Mouse (Mus musculus) stomach, embryonic 14.5 days (tissue): Measurements from ENCODE around the gene Map7d1. TPM values are rescaled to one million over a fixed set of nuclear protein-coding genes. Genes with fewer than 3 reads are reported as not detected.

Experiments
- ATAC-seq: fragments of 200-750 bp; cut with Nextera tagmentation; 2 replicates; pipeline ENCODE4 v1.8.0; 2017; ENCODE audit warnings: low read depth, moderate TSS enrichment; ENCODE audit not compliant: insufficient number of reproducible peaks, insufficient read depth, low FRiP score
- H3K27ac ChIP-seq: fragments of 300-500 bp; sonication (generic); 2 replicates; pipeline ENCODE4 v1.5.1; 2014; ENCODE audit warnings: mild to moderate bottlenecking, low read length, moderate library complexity, mixed read lengths
- H3K27me3 ChIP-seq: fragments of 300-500 bp; sonication (generic); 2 replicates; pipeline ENCODE4 v1.6.1; 2014; ENCODE audit warnings: low read length, control low read depth, mixed read lengths; ENCODE audit not compliant: control insufficient read depth, insufficient read depth
- H3K36me3 ChIP-seq: fragments of 300-500 bp; sonication (generic); 2 replicates; pipeline ENCODE4 v1.6.1; 2014; ENCODE audit warnings: mild to moderate bottlenecking, control low read depth, low read length, moderate library complexity, mixed read lengths; ENCODE audit not compliant: control insufficient read depth, insufficient read depth
- H3K4me1 ChIP-seq: fragments of 300-500 bp; sonication (generic); 2 replicates; pipeline ENCODE4 v1.6.1; 2014; ENCODE audit warnings: low read length, control low read depth, mixed read lengths; ENCODE audit not compliant: control insufficient read depth, insufficient read depth
- H3K4me2 ChIP-seq: fragments of 300-500 bp; sonication (generic); replicated peaks from 2 replicates; pipeline ENCODE4 v1.6.1; 2014; ENCODE audit warnings: low read depth, low read length, control low read depth
- H3K4me3 ChIP-seq: fragments of 300-500 bp; sonication (generic); 2 replicates; pipeline ENCODE4 v1.5.1; 2014; ENCODE audit warnings: low read depth, low read length, control low read depth
- H3K9ac ChIP-seq: fragments of 300-500 bp; sonication (generic); replicated peaks from 2 replicates; pipeline ENCODE4 v1.6.1; 2014; ENCODE audit warnings: low read depth, mild to moderate bottlenecking, control low read depth, low read length, moderate library complexity, mixed read lengths
- H3K9me3 ChIP-seq: fragments of 300-500 bp; sonication (generic); 2 replicates; pipeline ENCODE4 v1.6.1; 2016; ENCODE audit warnings: low read depth, low read length, control low read depth; ENCODE audit not compliant: control insufficient read depth
- WGBS: fragments of 180-500 bp; shearing (Covaris S2); extraction: QIAGEN DNeasy Blood & Tissue Kit; methylation state at CpG from one replicate; pipeline ENCODE4 v1.1.7; 2014; 5-methylcytosine and 5-hydroxymethylcytosine counted together
- polyA plus RNA-seq: library from polyadenylated mRNA; unstranded; fragments of >200 nt; fragmentation: Nextera tagmentation; extraction: Ambion mirVana; gene quantifications from 2 replicates; pipeline ENCODE4 v1.2.1, GENCODE M21; 2014

Gene Map7d1
- polyA plus RNA-seq, 1 experiment from 2014 or later = 38.7 TPM

- H3K4me3 ChIP-seq = no peak overlapping the region
- H3K4me2 ChIP-seq = peak overlapping the region; percentile 19
- ATAC-seq = no peak
- 75% methylated on average over 6 of the region's 6 CpGs for WGBS
- H3K9me3 ChIP-seq = no peaks in the 10 kb centered on the region
- H3K27ac ChIP-seq = peak overlapping the region; percentile 89
- H3K27me3 ChIP-seq = no peaks in the 10 kb centered on the region
- no peak overlapping the region for H3K9ac ChIP-seq
- H3K36me3 ChIP-seq = no peaks in the 10 kb centered on the region; the same call in 1 of the 2 replicates
- H3K4me1 ChIP-seq = peaks cover 40% of the 10 kb centered on the region
Observed at GRCm38 (mm10) chr4:126261266-126261665, 5.1 kb upstream of the Map7d1 start.

DNA sequence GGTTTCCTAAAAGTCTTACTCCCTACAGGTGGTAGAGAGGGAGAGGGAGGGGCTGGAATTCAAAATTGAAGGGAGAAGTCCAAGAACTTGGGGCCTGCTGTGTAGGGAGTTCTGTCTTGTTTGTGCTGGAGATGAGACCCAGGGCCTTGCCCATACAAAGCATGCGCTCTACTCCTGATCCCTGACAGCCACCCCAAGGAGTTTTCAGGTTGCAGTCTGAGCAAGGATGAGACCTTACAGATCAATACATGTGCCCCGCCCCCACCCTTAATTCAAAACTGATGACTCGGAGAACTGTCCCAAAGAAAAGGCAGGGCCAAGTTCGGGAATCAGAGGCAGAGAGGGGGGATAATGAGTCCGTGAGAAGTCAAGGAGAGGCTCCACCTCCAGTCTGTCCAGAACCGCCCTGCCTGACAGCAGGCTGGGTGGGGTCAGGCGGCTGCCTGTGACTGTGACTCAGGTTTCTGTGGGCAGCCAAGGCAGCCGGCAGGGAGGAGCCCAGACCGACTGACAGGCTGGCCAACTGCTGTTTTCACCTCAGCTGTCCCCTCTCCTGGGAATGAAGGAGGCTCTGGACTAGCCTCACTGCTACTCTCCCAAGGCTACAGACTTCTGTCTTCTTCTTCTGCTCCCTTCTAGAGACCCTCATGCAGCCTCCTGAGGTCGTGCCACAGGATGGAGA is 4.5 kb upstream of the Map7d1 start:
- Histone ChIP-seq H3K36me3 (no peaks in the 10 kb centered on the region; the same call in 1 of the 2 replicates), H3K27me3 (no peaks in the 10 kb centered on the region), H3K4me2 (peak overlapping the region; percentile 19), H3K27ac (peak overlapping the region; percentile 89), H3K4me3 (no peak overlapping the region), H3K9ac (no peak overlapping the region), H3K9me3 (no peaks in the 10 kb centered on the region), H3K4me1 (peaks cover 40% of the 10 kb centered on the region)
- 6% methylated on average over 10 of the region's 10 CpGs for WGBS
- peak; percentile 24; the same call in 1 of the 2 replicates for ATAC-seq

GRCm38 (mm10) chr4:126259523-126260160 is 3.5 kb upstream of the Map7d1 start:
- H3K36me3 ChIP-seq = no peaks in the 10 kb centered on the region
- peak overlapping the region; percentile 9 for H3K4me3 ChIP-seq
- ATAC-seq = no peak
- WGBS = 2% methylated on average over 15 of the region's 15 CpGs
- H3K27ac ChIP-seq = peak overlapping the region; percentile 89
- peak overlapping the region; percentile 4; the same call in 1 of the 2 replicates for H3K9ac ChIP-seq
- no peaks in the 10 kb centered on the region for H3K27me3 ChIP-seq
- H3K4me2 ChIP-seq = peak overlapping the region; percentile 33
- H3K4me1 ChIP-seq = peaks cover 41% of the 10 kb centered on the region
- H3K9me3 ChIP-seq = no peaks in the 10 kb centered on the region

GRCm38 (mm10) chr4:126259063-126259462 is 2.9 kb upstream of the Map7d1 start:
- Histone ChIP-seq H3K4me3 (no peak overlapping the region), H3K9ac (no peak overlapping the region; the same call in 1 of the 2 replicates), H3K4me1 (peaks cover 46% of the 10 kb centered on the region), H3K36me3 (no peaks in the 10 kb centered on the region), H3K27me3 (no peaks in the 10 kb centered on the region), H3K9me3 (no peaks in the 10 kb centered on the region), H3K4me2 (peak overlapping the region; percentile 33), H3K27ac (peak overlapping the region; percentile 89)
- ATAC-seq = no peak
- 37% methylated on average over 3 of the region's 3 CpGs for WGBS

- Histone ChIP-seq H3K9me3 (no peaks in the 10 kb centered on the region), H3K27ac (peak overlapping the region; percentile 90), H3K36me3 (no peaks in the 10 kb centered on the region), H3K9ac (peak overlapping the region; percentile 81), H3K4me2 (peak overlapping the region; percentile 89), H3K4me1 (peaks cover 48% of the 10 kb centered on the region), H3K27me3 (no peaks in the 10 kb centered on the region), H3K4me3 (peak overlapping the region; percentile 74)
- ATAC-seq = no peak
- 6% methylated on average over 26 of the region's 26 CpGs for WGBS
Observed at GRCm38 (mm10) chr4:126256967-126257881, 1.1 kb upstream of the Map7d1 start.

- Histone ChIP-seq H3K4me3 (peak overlapping the region; percentile 74), H3K36me3 (no peaks in the 10 kb centered on the region; the same call in 1 of the 2 replicates), H3K27me3 (no peaks in the 10 kb centered on the region), H3K4me2 (peak overlapping the region; percentile 89), H3K9ac (peak overlapping the region; percentile 81), H3K4me1 (peaks cover 50% of the 10 kb centered on the region), H3K27ac (peak overlapping the region; percentile 90), H3K9me3 (no peaks in the 10 kb centered on the region)
- 0 out of 2 replicates have a peak, but pooled peaks have one; percentile 6 for ATAC-seq
- WGBS = 1% methylated on average over 48 of the region's 50 CpGs
Observed at GRCm38 (mm10) chr4:126255113-126256001, 786 bp downstream of the Map7d1 start.

DNA sequence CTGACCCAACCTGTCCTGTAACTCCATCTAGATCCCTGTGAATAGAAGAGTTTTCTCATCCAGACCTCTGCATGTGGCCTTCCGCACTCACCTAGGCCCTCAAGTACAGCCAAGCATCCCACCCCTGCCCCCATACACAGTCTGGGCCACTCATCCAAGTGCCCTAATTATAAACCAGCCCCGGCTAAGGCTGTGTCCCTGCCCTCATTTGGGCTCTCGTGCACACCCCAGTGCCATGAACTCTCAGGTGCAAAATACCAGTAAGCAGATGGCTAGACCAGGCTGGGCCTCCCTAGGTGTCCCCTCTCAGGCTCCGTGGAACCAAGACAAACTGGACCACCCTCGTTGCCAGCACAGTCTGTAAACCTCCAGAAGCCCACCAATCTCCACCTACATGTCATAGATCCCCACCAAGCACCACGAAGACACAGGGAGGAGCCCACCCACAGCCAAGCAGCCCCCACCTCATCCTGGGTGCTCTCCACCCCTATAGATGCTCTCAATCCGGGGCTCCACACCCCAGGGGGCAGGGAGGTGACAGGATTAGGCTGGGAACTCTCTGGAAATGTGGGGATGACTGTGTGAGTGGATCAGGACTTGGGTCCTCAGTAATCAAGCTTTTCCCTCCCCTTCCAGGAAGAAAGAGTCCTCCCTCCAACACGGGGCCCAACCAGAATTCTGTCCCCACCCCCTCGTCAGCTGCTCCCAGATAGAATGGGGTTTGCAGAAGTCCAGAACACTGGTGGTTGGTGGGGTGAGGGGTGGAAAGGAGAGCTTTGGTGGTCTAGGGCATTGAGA is 1.6 kb downstream of the Map7d1 start:
- H3K4me2 ChIP-seq = peak overlapping the region; percentile 89
- H3K36me3 ChIP-seq = no peaks in the 10 kb centered on the region; the same call in none of the 2 replicates
- no peak overlapping the region; the same call in 1 of the 2 replicates for H3K9ac ChIP-seq
- peak overlapping the region; percentile 90; the same call in 1 of the 2 replicates for H3K27ac ChIP-seq
- peaks cover 48% of the 10 kb centered on the region for H3K4me1 ChIP-seq
- 22% methylated on average over 9 of the region's 9 CpGs for WGBS
- no peaks in the 10 kb centered on the region for H3K9me3 ChIP-seq
- ATAC-seq = no peak
- no peaks in the 10 kb centered on the region for H3K27me3 ChIP-seq
- peak overlapping the region; percentile 74 for H3K4me3 ChIP-seq
